34 mouse cellular contexts compared by ENCODE assay signal in genomic region chr2:85255610-85256009, GRCm38 (mm10). TPM values are rescaled to one million over a fixed set of nuclear protein-coding genes. Genes with fewer than 3 reads are reported as not detected.
"Had no signal": no experiment of that assay in that cellular context is flagged by ENCODE, and none has a peak within 500 bp of the region (broad histone marks: within the 10 kb centered on the region; RNA-seq: fewer than 3 reads in every experiment).

No protein-coding gene starts in this region.

- ATAC-seq: hindbrain, embryonic 16.5 days; hindbrain, postnatal 0 days; inflammation-experienced regulatory T-cells, adult 6 months had no signal

- H3K9me3 ChIP-seq: heart, embryonic 10.5 days; heart, embryonic 13.5 days; heart, embryonic 15.5 days; hindbrain, embryonic 10.5 days; hindbrain, embryonic 12.5 days; hindbrain, embryonic 13.5 days; hindbrain, embryonic 15.5 days; kidney, embryonic 15.5 days had no signal

- H3K4me2 ChIP-seq: heart, embryonic 11.5 days; heart, embryonic 12.5 days; heart, embryonic 13.5 days; heart, embryonic 15.5 days; hindbrain, embryonic 12.5 days; hindbrain, embryonic 13.5 days; hindbrain, embryonic 14.5 days; hindbrain, embryonic 15.5 days; kidney, embryonic 15.5 days had no signal

- H3K36me3 ChIP-seq: heart, embryonic 10.5 days; heart, embryonic 12.5 days; heart, embryonic 13.5 days; heart, embryonic 15.5 days; hindbrain, embryonic 10.5 days; hindbrain, embryonic 12.5 days; hindbrain, embryonic 13.5 days; hindbrain, embryonic 15.5 days; kidney, embryonic 15.5 days had no signal

- H3K4me1 ChIP-seq: kidney, embryonic 15.5 days had no signal

- H3K27ac ChIP-seq: heart, adult 2 months; heart, embryonic 10.5 days; heart, embryonic 13.5 days; heart, embryonic 15.5 days; hindbrain, embryonic 10.5 days; hindbrain, embryonic 12.5 days; hindbrain, embryonic 13.5 days; hindbrain, embryonic 14.5 days; hindbrain, embryonic 15.5 days; hindbrain, postnatal 0 days; kidney, embryonic 15.5 days; kidney, postnatal 0 days; layer of hippocampus, adult 2 months had no signal

- H3K27me3 ChIP-seq: heart, embryonic 12.5 days; heart, embryonic 13.5 days; heart, embryonic 15.5 days; hindbrain, embryonic 12.5 days; hindbrain, embryonic 13.5 days; hindbrain, embryonic 15.5 days had no signal

- H3K9ac ChIP-seq: heart, embryonic 12.5 days; heart, embryonic 13.5 days; heart, embryonic 15.5 days; hindbrain, embryonic 12.5 days; hindbrain, embryonic 13.5 days; hindbrain, embryonic 14.5 days; hindbrain, embryonic 15.5 days; kidney, embryonic 15.5 days had no signal

- H3K4me3 ChIP-seq: heart, adult 2 months; heart, embryonic 10.5 days; heart, embryonic 12.5 days; heart, embryonic 13.5 days; heart, embryonic 15.5 days; hindbrain, embryonic 10.5 days; hindbrain, embryonic 12.5 days; hindbrain, embryonic 13.5 days; hindbrain, embryonic 15.5 days; kidney, embryonic 15.5 days; layer of hippocampus, adult 2 months had no signal

- DNase-seq: heart, adult 2 months; heart, postnatal 10 days; heart, postnatal 14 days; heart, postnatal 36 days; heart, postnatal 4 days; kidney, adult 11 months; kidney, adult 18-20 months; kidney, adult 2 months; kidney, adult 8-10 months; kidney, adult 9 months; kidney, postnatal 10 days; kidney, postnatal 14 days; kidney, postnatal 25 days; kidney, postnatal 36 days; kidney, postnatal 4 days; layer of hippocampus, adult 9-11 months; layer of hippocampus, postnatal 36 days had no signal

RNA-seq across cellular contexts. Expression of gene Lrrc55, which starts 58.6 kb away (rescaled TPM):
- total RNA-seq: hematopoietic stem cell, adult 5-6 weeks had no signal
- polyA plus RNA-seq: inflammation-experienced regulatory T-cells, adult 6 months had no signal
